Mouse (Mus musculus) liver, embryonic 12.5 days (tissue): Measurements from ENCODE around the gene Sult2a7. TPM values are rescaled to one million over a fixed set of nuclear protein-coding genes. Genes with fewer than 3 reads are reported as not detected.

Source experiments
- ATAC-seq: fragments of 200-750 bp; cut with Nextera tagmentation; 2 replicates; pipeline ENCODE4 v1.8.0; 2017; ENCODE audit warnings: moderate number of reproducible peaks, mild to moderate bottlenecking, moderate library complexity
- H3K27ac ChIP-seq: fragments of 300-500 bp; sonication (generic); 2 replicates; pipeline ENCODE4 v1.5.1; 2016; ENCODE audit warnings: mild to moderate bottlenecking
- H3K27me3 ChIP-seq: fragments of 300-500 bp; sonication (generic); replicated peaks from 2 replicates; pipeline ENCODE4 v1.6.1; 2016; ENCODE audit warnings: mild to moderate bottlenecking, moderate library complexity
- H3K36me3 ChIP-seq: fragments of 300-500 bp; sonication (generic); 2 replicates; pipeline ENCODE4 v1.6.1; 2016; ENCODE audit warnings: mild to moderate bottlenecking, moderate library complexity
- H3K4me1 ChIP-seq: fragments of 300-500 bp; sonication (generic); 2 replicates; pipeline ENCODE4 v1.6.1; 2016
- H3K4me2 ChIP-seq: fragments of 300-500 bp; sonication (generic); 2 replicates; pipeline ENCODE4 v1.6.1; 2016; ENCODE audit warnings: mild to moderate bottlenecking, moderate library complexity
- H3K4me3 ChIP-seq: fragments of 300-500 bp; sonication (generic); 2 replicates; pipeline ENCODE4 v1.5.1; 2016; ENCODE audit warnings: mild to moderate bottlenecking, moderate library complexity
- H3K9ac ChIP-seq: fragments of 300-500 bp; sonication (generic); 2 replicates; pipeline ENCODE4 v1.6.1; 2016; ENCODE audit warnings: mild to moderate bottlenecking, moderate library complexity
- H3K9me3 ChIP-seq: fragments of 300-500 bp; sonication (generic); replicated peaks from 2 replicates; pipeline ENCODE4 v1.6.1; 2016; ENCODE audit warnings: mild to moderate bottlenecking, moderate library complexity
- WGBS: fragments of 180-500 bp; shearing (Covaris S2); methylation state at CpG from one replicate; pipeline ENCODE4 v1.1.7; 2016; ENCODE audit not compliant: insufficient replicate concordance; 5-methylcytosine and 5-hydroxymethylcytosine counted together
- polyA plus RNA-seq: library from polyadenylated mRNA; unstranded; fragments of >200 nt; fragmentation: Nextera tagmentation; extraction: Ambion mirVana; gene quantifications from 2 replicates; pipeline ENCODE4 v1.2.1, GENCODE M21; 2016

The Sult2a7 gene
- polyA plus RNA-seq, result not detected in 2 replicates

DNA sequence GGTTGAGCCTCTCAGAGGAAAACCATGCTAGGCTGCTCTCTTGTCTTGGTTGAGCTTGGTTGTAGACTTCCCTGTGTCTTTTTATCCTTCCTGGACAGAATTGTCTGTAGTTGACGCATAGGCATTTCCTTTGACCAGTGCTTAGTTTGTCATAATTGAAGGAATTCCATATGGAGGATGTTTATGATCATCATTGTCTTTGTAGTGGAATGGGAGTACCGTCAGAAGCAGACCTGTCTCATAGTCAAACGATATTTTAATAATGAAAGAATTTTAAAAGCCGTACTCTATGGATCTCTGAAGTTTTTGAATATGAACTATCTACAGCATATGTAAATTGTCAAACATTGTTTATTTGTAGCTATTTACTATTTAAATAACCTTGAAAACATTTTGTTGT is at the start of gene Sult2a7:
Gene Sult2a7 (minus strand): TSS at position 101 of the 400 bp plus-strand sequence.
- no peaks in the 10 kb centered on the region for H3K36me3 ChIP-seq
- H3K4me1 ChIP-seq, result no peaks in the 10 kb centered on the region
- H3K9ac ChIP-seq, result no peak within 1 kb of the TSS
- no peaks in the 10 kb centered on the region for H3K27me3 ChIP-seq
- no peak for ATAC-seq
- 0 out of 2 replicates have a peak, but pooled peaks cover 4% of the 10 kb centered on the region for H3K9me3 ChIP-seq
- no peak within 1 kb of the TSS for H3K4me2 ChIP-seq
- 75% methylated on average over 4 of the region's 4 CpGs for WGBS
- H3K4me3 ChIP-seq, result no peak within 1 kb of the TSS
- H3K27ac ChIP-seq, result no peak within 1 kb of the TSS

DNA sequence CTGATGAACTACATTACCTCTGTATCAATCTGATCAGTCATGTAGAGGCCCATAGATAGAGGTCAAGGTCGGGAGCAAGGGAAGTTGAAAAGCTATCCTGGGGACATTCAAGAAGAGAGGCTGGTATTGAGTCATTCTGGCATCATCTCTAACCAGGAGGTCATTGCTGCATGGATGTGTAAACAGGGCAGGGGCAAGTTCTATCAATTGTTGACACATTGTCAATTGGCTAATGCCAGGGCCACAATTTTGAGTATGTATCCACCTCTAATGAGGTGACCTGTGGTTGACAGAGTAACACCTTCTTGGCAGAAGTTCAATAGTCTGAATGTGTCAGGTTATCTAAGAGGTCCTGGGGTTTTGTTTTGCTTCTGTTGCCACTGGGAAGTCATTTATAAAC is 31.2 kb upstream of the Sult2a7 start:
- Histone ChIP-seq H3K4me3 (no peak overlapping the region), H3K4me1 (no peaks in the 10 kb centered on the region), H3K27me3 (no peaks in the 10 kb centered on the region), H3K4me2 (no peak overlapping the region), H3K9ac (no peak overlapping the region), H3K9me3 (no peaks in the 10 kb centered on the region; the same call in 1 of the 2 replicates), H3K36me3 (no peaks in the 10 kb centered on the region), H3K27ac (no peak overlapping the region)
- 38% methylated on average over 1 of the region's 1 CpGs for WGBS
- peak; percentile 59 for ATAC-seq

DNA sequence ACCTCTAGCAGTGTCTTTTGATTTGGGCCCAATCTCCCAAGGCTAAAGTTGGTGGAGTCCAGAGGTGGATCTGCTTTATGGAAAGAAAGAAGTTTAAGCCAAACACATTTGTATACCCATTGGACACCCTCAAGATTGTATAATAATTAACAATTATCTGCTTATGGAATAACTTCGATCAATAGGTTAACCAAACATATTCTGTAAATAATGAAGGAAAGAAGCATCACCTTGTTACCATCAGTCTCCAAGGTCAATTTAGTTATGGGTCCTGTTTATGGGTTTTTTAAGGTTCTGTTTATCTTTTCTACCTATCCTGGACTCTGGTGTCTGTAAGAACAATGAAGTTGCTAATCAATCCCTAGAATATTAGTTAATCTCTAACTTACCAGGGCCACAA is 28.6 kb upstream of the Sult2a7 start:
- H3K9ac ChIP-seq, result no peak overlapping the region

DNA sequence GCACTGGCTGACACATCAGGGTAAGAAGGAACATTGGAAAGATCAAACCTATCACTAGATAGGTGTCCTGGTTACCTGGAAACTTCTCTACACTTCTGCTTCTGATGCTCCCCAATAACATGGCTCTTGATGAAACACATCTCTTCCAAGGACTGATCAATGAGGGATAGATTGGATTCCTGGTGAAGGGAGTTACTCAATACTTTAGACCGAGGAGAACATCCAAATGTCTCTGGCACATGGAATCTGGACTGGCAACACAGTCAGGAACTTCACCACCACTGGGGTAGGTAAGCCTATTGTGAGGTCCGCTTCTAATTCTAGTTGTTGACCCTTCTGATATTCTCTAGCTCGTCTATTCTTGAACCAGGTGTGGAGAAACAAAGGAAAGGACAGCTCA is 24.3 kb upstream of the Sult2a7 start:
- ATAC-seq, result no peak
- no peak overlapping the region for H3K4me2 ChIP-seq

More for the DNA sequence above, 28.6 kb upstream of the Sult2a7 start:
- no peak for ATAC-seq
- Histone ChIP-seq H3K27ac (no peak overlapping the region), H3K36me3 (no peaks in the 10 kb centered on the region), H3K4me3 (no peak overlapping the region), H3K27me3 (no peaks in the 10 kb centered on the region), H3K4me2 (no peak overlapping the region), H3K9me3 (no peaks in the 10 kb centered on the region; the same call in 1 of the 2 replicates), H3K4me1 (no peaks in the 10 kb centered on the region)
- WGBS, result 66% methylated on average over 1 of the region's 1 CpGs

DNA sequence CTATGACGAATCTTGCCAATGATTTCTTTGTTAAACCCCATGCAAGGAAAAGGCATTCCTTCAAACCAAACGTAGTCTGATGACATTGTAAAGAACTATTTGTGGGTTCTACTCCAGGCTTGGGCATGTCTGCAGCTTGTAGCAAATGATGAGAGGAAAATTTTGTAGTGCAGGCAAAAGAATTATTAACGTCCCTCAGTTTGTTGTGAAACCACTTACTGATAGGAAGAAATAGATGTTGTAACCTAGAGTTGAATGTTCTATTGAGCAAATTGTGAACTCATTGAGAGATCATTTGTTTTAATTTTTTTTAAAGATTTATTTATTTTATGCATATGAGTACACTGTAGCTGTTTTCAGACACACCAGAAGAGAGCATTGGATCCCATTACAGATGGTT is 1.1 kb downstream of the Sult2a7 start:
- Histone ChIP-seq H3K36me3 (no peaks in the 10 kb centered on the region), H3K4me3 (no peak overlapping the region), H3K4me2 (no peak overlapping the region), H3K9me3 (0 out of 2 replicates have a peak, but pooled peaks cover 4% of the 10 kb centered on the region), H3K27me3 (no peaks in the 10 kb centered on the region), H3K27ac (no peak overlapping the region), H3K9ac (no peak overlapping the region), H3K4me1 (no peaks in the 10 kb centered on the region)
- ATAC-seq, result no peak
- 49% methylated on average over 3 of the region's 3 CpGs for WGBS

More for the DNA sequence above, 24.3 kb upstream of the Sult2a7 start:
- Histone ChIP-seq H3K27ac (no peak overlapping the region), H3K4me1 (no peaks in the 10 kb centered on the region), H3K4me3 (no peak overlapping the region), H3K27me3 (no peaks in the 10 kb centered on the region), H3K36me3 (no peaks in the 10 kb centered on the region), H3K9ac (no peak overlapping the region), H3K9me3 (no peaks in the 10 kb centered on the region; the same call in none of the 2 replicates)
- 50% methylated on average over 3 of the region's 3 CpGs for WGBS

DNA sequence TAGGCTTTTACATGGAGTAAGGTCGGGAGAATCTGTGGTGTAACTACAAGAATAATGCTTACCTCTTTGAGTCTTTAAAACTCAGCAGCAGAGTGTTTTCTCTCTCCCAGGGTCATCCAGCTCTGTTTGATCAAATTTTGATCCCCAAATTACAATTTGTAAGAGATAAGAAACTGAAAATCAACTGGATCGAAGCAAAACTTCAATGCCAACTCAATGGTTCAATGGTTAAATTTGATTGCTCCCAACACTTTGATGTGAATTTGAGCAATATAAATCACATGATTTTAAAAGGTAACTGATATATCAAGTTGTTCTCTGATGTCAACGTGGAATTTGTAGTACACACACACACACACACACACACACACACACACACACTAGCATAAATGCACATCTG is 47.5 kb downstream of the Sult2a7 start, which contains the start of gene Sult2a8:
Gene Sult2a8 (minus strand): TSS at position 236 of the 400 bp plus-strand sequence.
- H3K36me3 ChIP-seq, result no peaks in the 10 kb centered on the region
- H3K9me3 ChIP-seq, result 0 out of 2 replicates have a peak, but pooled peaks cover 4% of the 10 kb centered on the region
- no peak for ATAC-seq
- no peak within 1 kb of the TSS for H3K27ac ChIP-seq
- no peaks in the 10 kb centered on the region for H3K4me1 ChIP-seq
- H3K4me2 ChIP-seq, result no peak within 1 kb of the TSS
- H3K4me3 ChIP-seq, result no peak within 1 kb of the TSS
- no peak within 1 kb of the TSS for H3K9ac ChIP-seq
- no peaks in the 10 kb centered on the region for H3K27me3 ChIP-seq
- 39% methylated on average over 3 of the region's 3 CpGs for WGBS

DNA sequence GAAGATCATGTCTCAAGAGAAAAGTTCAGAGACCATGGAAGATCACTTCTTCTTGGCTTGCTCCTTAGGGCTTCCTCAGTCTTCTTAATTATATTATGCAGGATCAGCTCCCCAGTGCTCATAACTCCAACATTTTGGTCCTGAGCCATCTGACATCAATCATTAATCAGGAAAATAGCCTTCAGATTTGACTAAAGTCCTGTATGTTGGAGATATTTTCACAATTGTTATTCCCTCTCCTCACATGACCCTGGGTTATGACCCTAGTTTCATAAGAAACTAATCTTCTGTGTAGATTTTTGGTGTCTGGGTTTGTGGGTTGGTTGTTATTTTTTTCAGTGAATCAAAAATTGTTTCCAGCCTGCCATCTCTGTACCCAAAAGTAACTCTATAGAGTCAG is 54.4 kb downstream of the Sult2a7 start:
- H3K4me1 ChIP-seq, result no peaks in the 10 kb centered on the region

DNA sequence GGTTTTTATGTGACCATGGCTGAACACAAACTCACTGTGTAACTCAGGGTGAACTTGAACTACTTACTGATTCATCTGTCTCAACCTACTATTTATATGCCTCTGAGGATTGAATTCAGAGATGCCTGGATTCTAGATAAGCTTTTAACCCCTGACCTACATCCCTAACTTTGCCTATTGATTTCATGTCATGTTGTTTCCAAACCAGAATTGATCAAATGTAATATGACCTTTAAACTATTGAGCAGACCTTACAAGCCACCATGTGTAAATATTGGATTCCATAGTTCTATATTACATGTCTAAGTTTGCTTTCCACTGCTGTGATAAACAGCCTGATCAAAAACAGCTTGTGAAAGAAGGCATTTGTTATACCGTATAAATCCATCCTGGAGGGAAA is 55.5 kb downstream of the Sult2a7 start:
- no peaks in the 10 kb centered on the region for H3K36me3 ChIP-seq
- H3K4me1 ChIP-seq, result no peaks in the 10 kb centered on the region
- no peaks in the 10 kb centered on the region; the same call in 1 of the 2 replicates for H3K9me3 ChIP-seq
- H3K4me3 ChIP-seq, result no peak overlapping the region
- H3K27ac ChIP-seq, result no peak overlapping the region
- WGBS, result 47% methylated on average over 1 of the region's 1 CpGs
- ATAC-seq, result peak; percentile 70
- no peaks in the 10 kb centered on the region for H3K27me3 ChIP-seq
- no peak overlapping the region for H3K4me2 ChIP-seq
- H3K9ac ChIP-seq, result no peak overlapping the region

More for the DNA sequence above, 54.4 kb downstream of the Sult2a7 start:
- Histone ChIP-seq H3K9me3 (0 out of 2 replicates have a peak, but pooled peaks cover 4% of the 10 kb centered on the region), H3K4me3 (no peak overlapping the region), H3K27me3 (no peaks in the 10 kb centered on the region), H3K9ac (no peak overlapping the region), H3K27ac (no peak overlapping the region), H3K4me2 (no peak overlapping the region), H3K36me3 (no peaks in the 10 kb centered on the region)
- no peak for ATAC-seq

DNA sequence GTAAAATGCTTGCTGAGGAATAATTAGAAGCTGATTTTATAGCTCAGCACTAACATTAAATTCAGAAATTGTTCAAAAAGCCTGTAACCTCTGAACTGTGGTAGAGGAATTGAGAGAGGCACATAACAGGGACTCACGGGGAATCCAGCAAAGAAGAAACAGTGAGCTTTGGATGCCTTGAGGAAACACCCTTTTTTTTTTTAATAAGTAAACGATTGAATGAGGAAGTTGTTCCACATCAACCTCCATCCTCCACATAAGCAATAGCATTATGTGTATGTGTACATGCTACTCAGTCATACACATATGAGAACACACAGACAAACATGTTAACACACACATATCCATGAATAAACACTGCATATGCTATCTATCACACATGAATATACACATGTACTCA is 56.0 kb downstream of the Sult2a7 start:
- Histone ChIP-seq H3K27ac (no peak overlapping the region), H3K4me1 (no peaks in the 10 kb centered on the region), H3K9me3 (no peaks in the 10 kb centered on the region; the same call in 1 of the 2 replicates), H3K9ac (no peak overlapping the region), H3K36me3 (no peaks in the 10 kb centered on the region), H3K27me3 (no peaks in the 10 kb centered on the region), H3K4me2 (no peak overlapping the region), H3K4me3 (no peak overlapping the region)
- 59% methylated on average over 2 of the region's 2 CpGs for WGBS
- no peak for ATAC-seq

Other genes starting within 250 kb of the Sult2a7 start
- gene Sult2a6, start 239.4 kb downstream of the Sult2a7 start, polyA plus RNA-seq, result not detected in 2 replicates
- not detected in 2 replicates for gene Obox8, start 160.7 kb downstream of the Sult2a7 start, polyA plus RNA-seq
- 2.6 and 3.2 TPM in 2 replicates for gene Sult2a8, start 47.5 kb downstream of the Sult2a7 start, polyA plus RNA-seq
- 0.04 and 0.07 TPM in 2 replicates for gene Vmn1r90, start 69.3 kb upstream of the Sult2a7 start, polyA plus RNA-seq
- gene Obox7, start 165.3 kb upstream of the Sult2a7 start, polyA plus RNA-seq, result not detected in 2 replicates